ENCODE assay signal across 11 mouse cellular contexts in the genomic region with DNA sequence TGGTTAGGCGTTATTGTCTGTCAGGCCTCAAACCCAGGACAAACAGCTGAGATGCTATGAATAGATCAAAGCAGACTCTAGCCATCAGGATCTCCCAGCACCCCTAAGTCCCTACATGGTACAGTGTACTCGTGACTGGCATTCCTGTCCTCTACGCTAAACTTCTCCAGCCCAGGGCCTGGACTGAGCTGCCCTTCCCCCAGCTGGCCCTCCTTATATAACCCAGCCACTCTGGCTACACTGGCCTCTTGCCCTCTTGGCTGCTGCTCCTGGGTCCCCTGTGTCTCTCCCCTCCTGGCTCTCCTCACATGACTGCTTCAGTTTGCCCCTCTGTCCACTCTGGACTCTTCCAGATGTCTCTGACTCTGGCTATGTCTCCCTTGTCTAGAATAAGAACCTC. TPM values are rescaled to one million over a fixed set of nuclear protein-coding genes. Genes with fewer than 3 reads are reported as not detected.
A peak's percentile ranks its signal among the peaks of the same experiment; 100 is the strongest.
DNase-seq lines count a peak whose midpoint lies in the region; ATAC-seq lines count a peak whose summit lies in the region.
"Had no signal": no experiment of that assay in that cellular context is flagged by ENCODE, and none has a peak within 500 bp of the region (broad histone marks: within the 10 kb centered on the region; RNA-seq: fewer than 3 reads in every experiment).

No protein-coding gene starts in this region.

- peak; percentile 53 for DNase-seq in kidney, adult 18-20 months
- peak; percentile 46 to 56 for DNase-seq in heart, adult 9 months (ENCODE audit: low spot score in 2 of 2)
- peak; percentile 65 for DNase-seq in heart, postnatal 4 days
- DNase-seq in neural tube, embryonic 10.5 days (ENCODE audit: extremely low spot score, low spot score), result no peak
- no peak for DNase-seq in spleen, postnatal 14 days (ENCODE audit: low spot score in 2 of 2)
- DNase-seq: gastrocnemius, postnatal 10 days; layer of hippocampus, postnatal 36 days had no signal

- no peak for ATAC-seq in kidney, embryonic 14.5 days (ENCODE audit: low FRiP score, low TSS enrichment)
- no peak for ATAC-seq in liver, embryonic 15.5 days (ENCODE audit: insufficient read depth)

- H3K27me3 ChIP-seq in kidney, embryonic 14.5 days (ENCODE audit: control insufficient read depth, insufficient read depth, low read length), result no peaks in the 10 kb centered on the region
- no peaks in the 10 kb centered on the region for H3K27me3 ChIP-seq in liver, embryonic 15.5 days
- H3K27me3 ChIP-seq: limb, embryonic 13.5 days; stomach, embryonic 15.5 days had no signal

- no peaks in the 10 kb centered on the region for H3K36me3 ChIP-seq in kidney, embryonic 14.5 days (ENCODE audit: control insufficient read depth, insufficient read depth, low read length)
- peaks cover 7% of the 10 kb centered on the region for H3K36me3 ChIP-seq in liver, embryonic 15.5 days (replicated peaks)
- H3K36me3 ChIP-seq: limb, embryonic 13.5 days; stomach, embryonic 15.5 days had no signal

- H3K27ac ChIP-seq in kidney, embryonic 14.5 days (ENCODE audit: low read depth, low read length), result no peak overlapping the region
- peak overlapping the region; percentile 91 for H3K27ac ChIP-seq in liver, embryonic 15.5 days (replicated peaks)
- H3K27ac ChIP-seq: limb, embryonic 13.5 days had no signal

- H3K4me3 ChIP-seq in kidney, embryonic 14.5 days (ENCODE audit: low read length), result no peak overlapping the region
- H3K4me3 ChIP-seq in liver, embryonic 15.5 days (replicated peaks), result no peak overlapping the region
- H3K4me3 ChIP-seq: limb, embryonic 13.5 days; stomach, embryonic 15.5 days had no signal

- no peak overlapping the region for H3K4me2 ChIP-seq in kidney, embryonic 14.5 days (replicated peaks; ENCODE audit: low read depth, low read length)
- H3K4me2 ChIP-seq in liver, embryonic 15.5 days, result peak overlapping the region; percentile 16; the same call in 1 of the 2 replicates
- H3K4me2 ChIP-seq: limb, embryonic 13.5 days; stomach, embryonic 15.5 days had no signal

- H3K9me3 ChIP-seq in kidney, embryonic 14.5 days (ENCODE audit: control insufficient read depth, low read length), result no peaks in the 10 kb centered on the region
- H3K9me3 ChIP-seq in liver, embryonic 15.5 days (replicated peaks), result no peaks in the 10 kb centered on the region
- H3K9me3 ChIP-seq: limb, embryonic 13.5 days; stomach, embryonic 15.5 days had no signal

- 72% methylated on average over 3 of the region's 3 CpGs for WGBS in kidney, embryonic 14.5 days
- 71% methylated on average over 3 of the region's 3 CpGs for WGBS in liver, embryonic 15.5 days (ENCODE audit: insufficient replicate concordance)

- no peak overlapping the region for H3K9ac ChIP-seq in kidney, embryonic 14.5 days (ENCODE audit: low read depth, low read length)
- H3K9ac ChIP-seq in liver, embryonic 15.5 days, result no peak overlapping the region
- H3K9ac ChIP-seq: limb, embryonic 13.5 days; stomach, embryonic 15.5 days had no signal

- H3K4me1 ChIP-seq in kidney, embryonic 14.5 days (ENCODE audit: control insufficient read depth, insufficient read depth, low read length), result peaks cover 5% of the 10 kb centered on the region; the same call in 1 of the 2 replicates
- peaks cover 72% of the 10 kb centered on the region for H3K4me1 ChIP-seq in liver, embryonic 15.5 days (replicated peaks)

RNA-seq across cellular contexts. Expression of a gene that starts 22.4 kb away (rescaled TPM):
- polyA plus RNA-seq in kidney, embryonic 14.5 days (2014; fragmentation: Nextera tagmentation; extraction: Ambion mirVana), result 37.8 and 69.6 TPM in 2 replicates
- total RNA-seq in heart, postnatal 4 days (2021), result 10 to 100 TPM; 50.3 to 56.0 TPM
- 19.4 and 21.6 TPM in 2 replicates for polyA plus RNA-seq in liver, embryonic 15.5 days (2015; fragmentation: Nextera tagmentation; extraction: Ambion mirVana)

RNA-seq across cellular contexts. Expression of a gene that starts 56.7 kb away (rescaled TPM):
- polyA plus RNA-seq in kidney, embryonic 14.5 days (2014; fragmentation: Nextera tagmentation; extraction: Ambion mirVana), result 17.4 and 21.3 TPM in 2 replicates
- total RNA-seq in heart, postnatal 4 days (2021), result 10 to 100 TPM; 66.2 to 67.4 TPM
- 29.9 and 34.7 TPM in 2 replicates for polyA plus RNA-seq in liver, embryonic 15.5 days (2015; fragmentation: Nextera tagmentation; extraction: Ambion mirVana)

Comparison
In these comparisons a context has a peak if more than half of its experiments do, and no peak if none do; other contexts are left out.
1. DNase-seq: peak in kidney, adult 18-20 months (single experiment), heart, adult 9 months (2 of 2) and heart, postnatal 4 days (single experiment); none in neural tube, embryonic 10.5 days (single experiment) and spleen, postnatal 14 days (0 of 2).